Mouse (Mus musculus) embryonic facial prominence, embryonic 14.5 days (tissue): ENCODE results near the gene Zbtb38. TPM values are rescaled to one million over a fixed set of nuclear protein-coding genes. Genes with fewer than 3 reads are reported as not detected.
A peak's percentile ranks its signal among the peaks of the same experiment; 100 is the strongest.

Source experiments
- ATAC-seq: fragments of 200-750 bp; cut with Nextera tagmentation; 2 replicates; pipeline ENCODE4 v1.8.0; 2017; ENCODE audit warnings: low read depth, moderate number of reproducible peaks, moderate TSS enrichment
- DNase-seq: peaks from one replicate; pipeline ENCODE4 v3.0.0-alpha.2; 2015; ENCODE audit warnings: low spot score
- H3K27ac ChIP-seq: fragments of 300-500 bp; sonication (generic); replicated peaks from 2 replicates; pipeline ENCODE4 v1.5.1; 2014; ENCODE audit warnings: low read depth, mild to moderate bottlenecking, low read length, moderate library complexity
- H3K27me3 ChIP-seq: fragments of 300-500 bp; sonication (generic); replicated peaks from 2 replicates; pipeline ENCODE4 v1.6.1; 2014; ENCODE audit warnings: low read length; ENCODE audit not compliant: control insufficient read depth, insufficient read depth
- H3K36me3 ChIP-seq: fragments of 300-500 bp; sonication (generic); 2 replicates; pipeline ENCODE4 v1.6.1; 2014; ENCODE audit warnings: low read length, mixed read lengths; ENCODE audit not compliant: control insufficient read depth, insufficient read depth
- H3K4me1 ChIP-seq: fragments of 300-500 bp; sonication (generic); 2 replicates; pipeline ENCODE4 v1.6.1; 2014; ENCODE audit warnings: antibody characterized with exemption, low read length; ENCODE audit not compliant: control insufficient read depth, insufficient read depth
- H3K4me2 ChIP-seq: fragments of 300-500 bp; sonication (generic); 2 replicates; pipeline ENCODE4 v1.6.1; 2014; ENCODE audit warnings: low read depth, mild to moderate bottlenecking, low read length, moderate library complexity, mixed read lengths
- H3K4me3 ChIP-seq: fragments of 300-500 bp; sonication (generic); 2 replicates; pipeline ENCODE4 v1.5.1; 2014; ENCODE audit warnings: low read depth, mild to moderate bottlenecking, low read length
- H3K9ac ChIP-seq: fragments of 300-500 bp; sonication (generic); 2 replicates; pipeline ENCODE4 v1.6.1; 2014; ENCODE audit warnings: low read depth, mild to moderate bottlenecking, low read length, moderate library complexity, mixed read lengths
- H3K9me3 ChIP-seq: fragments of 300-500 bp; sonication (generic); 2 replicates; pipeline ENCODE4 v1.6.1; 2016; ENCODE audit warnings: low read length; ENCODE audit not compliant: control insufficient read depth
- WGBS: fragments of 180-500 bp; shearing (Covaris S2); extraction: QIAGEN DNeasy Blood & Tissue Kit; methylation state at CpG from one replicate; pipeline ENCODE4 v1.1.7; 2014; 5-methylcytosine and 5-hydroxymethylcytosine counted together
- polyA plus RNA-seq: library from polyadenylated mRNA; unstranded; fragments of >200 nt; fragmentation: Nextera tagmentation; extraction: Ambion mirVana; gene quantifications from 2 replicates; pipeline ENCODE4 v1.2.1, GENCODE M21; 2014

Zbtb38 gene
- polyA plus RNA-seq, 1 experiment from 2014 or later, result 18.1 TPM

- no peak overlapping the region for H3K4me2 ChIP-seq
- 89% methylated on average over 10 of the region's 10 CpGs for WGBS
- H3K27me3 ChIP-seq, result no peaks in the 10 kb centered on the region
- ATAC-seq (no peak), DNase-seq (no peak)
- H3K9me3 ChIP-seq, result no peaks in the 10 kb centered on the region
- H3K4me1 ChIP-seq, result no peaks in the 10 kb centered on the region
- H3K27ac ChIP-seq, result no peak overlapping the region
- H3K9ac ChIP-seq, result no peak overlapping the region
- H3K36me3 ChIP-seq, result no peaks in the 10 kb centered on the region
- no peak overlapping the region for H3K4me3 ChIP-seq
These were observed 35.2 kb upstream of the Zbtb38 start for GRCm38 (mm10) chr9:96787797-96788196.

- Histone ChIP-seq H3K4me1 (no peaks in the 10 kb centered on the region), H3K36me3 (no peaks in the 10 kb centered on the region), H3K9me3 (no peaks in the 10 kb centered on the region), H3K4me3 (no peak overlapping the region), H3K27me3 (no peaks in the 10 kb centered on the region), H3K27ac (no peak overlapping the region), H3K4me2 (no peak overlapping the region), H3K9ac (no peak overlapping the region)
- no peak for DNase-seq
- no peak for ATAC-seq
- 58% methylated on average over 9 of the region's 9 CpGs for WGBS
These were observed 33.3 kb upstream of the Zbtb38 start for GRCm38 (mm10) chr9:96785871-96786342.

- no peak for DNase-seq
- WGBS, result 75% methylated on average over 3 of the region's 3 CpGs
- H3K4me3 ChIP-seq, result no peak overlapping the region
- ATAC-seq, result no peak
- H3K4me1 ChIP-seq, result no peaks in the 10 kb centered on the region
- H3K9ac ChIP-seq, result no peak overlapping the region
- no peak overlapping the region for H3K27ac ChIP-seq
- H3K4me2 ChIP-seq, result no peak overlapping the region
- no peaks in the 10 kb centered on the region for H3K36me3 ChIP-seq
- no peaks in the 10 kb centered on the region for H3K27me3 ChIP-seq
- no peaks in the 10 kb centered on the region for H3K9me3 ChIP-seq
These were observed 32.6 kb upstream of the Zbtb38 start for GRCm38 (mm10) chr9:96785187-96785586.

GRCm38 (mm10) chr9:96783667-96784066 lies 31.0 kb upstream of the Zbtb38 start:
- Histone ChIP-seq H3K4me1 (no peaks in the 10 kb centered on the region), H3K36me3 (no peaks in the 10 kb centered on the region), H3K4me3 (no peak overlapping the region), H3K9me3 (no peaks in the 10 kb centered on the region), H3K4me2 (no peak overlapping the region), H3K27me3 (no peaks in the 10 kb centered on the region), H3K27ac (no peak overlapping the region), H3K9ac (no peak overlapping the region)
- DNase-seq (no peak), ATAC-seq (no peak)
- WGBS, result 86% methylated on average over 9 of the region's 9 CpGs

- H3K4me1 ChIP-seq, result no peaks in the 10 kb centered on the region
- ATAC-seq, result no peak
- WGBS, result 46% methylated on average over 5 of the region's 5 CpGs
These were observed 30.6 kb upstream of the Zbtb38 start for GRCm38 (mm10) chr9:96783258-96783657.

GRCm38 (mm10) chr9:96782062-96782461 lies 29.4 kb upstream of the Zbtb38 start:
- WGBS, result 77% methylated on average over 8 of the region's 8 CpGs
- H3K4me3 ChIP-seq, result no peak overlapping the region

More at GRCm38 (mm10) chr9:96783258-96783657, 30.6 kb upstream of the Zbtb38 start:
- H3K27ac ChIP-seq, result no peak overlapping the region
- H3K4me3 ChIP-seq, result no peak overlapping the region
- H3K4me2 ChIP-seq, result no peak overlapping the region
- H3K9ac ChIP-seq, result no peak overlapping the region
- no peaks in the 10 kb centered on the region for H3K36me3 ChIP-seq
- no peak for DNase-seq
- H3K9me3 ChIP-seq, result no peaks in the 10 kb centered on the region
- H3K27me3 ChIP-seq, result no peaks in the 10 kb centered on the region

GRCm38 (mm10) chr9:96773146-96773545 lies 20.5 kb upstream of the Zbtb38 start:
- Histone ChIP-seq H3K4me3 (no peak overlapping the region), H3K4me1 (peaks cover 7% of the 10 kb centered on the region; the same call in 1 of the 2 replicates), H3K36me3 (no peaks in the 10 kb centered on the region), H3K27ac (no peak overlapping the region), H3K27me3 (no peaks in the 10 kb centered on the region), H3K9me3 (no peaks in the 10 kb centered on the region), H3K4me2 (no peak overlapping the region), H3K9ac (no peak overlapping the region)
- 3% methylated on average over 6 of the region's 6 CpGs for WGBS
- DNase-seq (peak; percentile 57), ATAC-seq (no peak)

More at GRCm38 (mm10) chr9:96782062-96782461, 29.4 kb upstream of the Zbtb38 start:
- no peak overlapping the region for H3K27ac ChIP-seq
- H3K9ac ChIP-seq, result no peak overlapping the region
- ATAC-seq (no peak), DNase-seq (no peak)
- no peaks in the 10 kb centered on the region for H3K4me1 ChIP-seq
- H3K9me3 ChIP-seq, result no peaks in the 10 kb centered on the region
- no peak overlapping the region for H3K4me2 ChIP-seq
- no peaks in the 10 kb centered on the region for H3K36me3 ChIP-seq
- no peaks in the 10 kb centered on the region for H3K27me3 ChIP-seq

- Histone ChIP-seq H3K9ac (no peak overlapping the region), H3K27ac (no peak overlapping the region), H3K36me3 (no peaks in the 10 kb centered on the region), H3K4me1 (peaks cover 7% of the 10 kb centered on the region; the same call in 1 of the 2 replicates), H3K4me2 (no peak overlapping the region), H3K27me3 (no peaks in the 10 kb centered on the region), H3K9me3 (no peaks in the 10 kb centered on the region), H3K4me3 (no peak overlapping the region)
- no peak for ATAC-seq
- WGBS, result 21% methylated on average over 3 of the region's 3 CpGs
- no peak for DNase-seq
These were observed 17.8 kb upstream of the Zbtb38 start for GRCm38 (mm10) chr9:96770443-96770842.

- no peaks in the 10 kb centered on the region for H3K27me3 ChIP-seq
- H3K4me1 ChIP-seq, result peaks cover 7% of the 10 kb centered on the region; the same call in 1 of the 2 replicates
- H3K9ac ChIP-seq, result no peak overlapping the region
- DNase-seq (no peak), ATAC-seq (no peak)
- no peak overlapping the region for H3K27ac ChIP-seq
- H3K36me3 ChIP-seq, result no peaks in the 10 kb centered on the region
- H3K4me3 ChIP-seq, result no peak overlapping the region
- 75% methylated on average over 9 of the region's 9 CpGs for WGBS
- no peaks in the 10 kb centered on the region for H3K9me3 ChIP-seq
- H3K4me2 ChIP-seq, result no peak overlapping the region
These were observed 17.0 kb upstream of the Zbtb38 start for GRCm38 (mm10) chr9:96769651-96770050.
